Mouse (Mus musculus): ENCODE data around the gene Emg1.

DNA sequence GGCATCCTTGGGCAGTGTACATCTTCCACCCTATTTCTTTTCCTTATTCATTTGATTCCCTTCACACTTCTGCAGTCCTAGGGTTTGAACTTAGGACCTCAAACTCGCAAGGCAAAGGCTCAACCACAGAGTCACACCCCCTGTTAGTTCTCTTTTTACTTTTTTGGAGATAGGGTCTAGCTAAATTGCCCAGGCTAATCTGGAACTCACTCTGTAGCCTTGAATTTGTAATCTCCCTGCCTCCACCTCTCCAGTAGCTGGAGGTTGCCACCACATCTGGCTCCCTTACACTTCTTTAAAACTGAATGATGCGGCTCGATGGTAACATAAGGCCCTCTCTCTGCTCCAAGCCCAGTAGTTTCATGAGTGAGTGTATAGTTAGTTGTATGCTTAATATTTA is 22.4 kb upstream of the Emg1 start:
- TF ChIP-seq HCFC1 (IDR thresholded peaks at IDR 0.05; ENCODE audit: borderline replicate concordance, insufficient read depth, low read length), result no peak
- no peak for TF ChIP-seq MAFK (IDR thresholded peaks at IDR 0.05; ENCODE audit: insufficient read depth, low read depth, low read length)
- no peak for TF ChIP-seq CHD2 (IDR thresholded peaks at IDR 0.05; ENCODE audit: low read depth, low read length)

All from ES-E14 (cell line).